Mouse (Mus musculus): Measurements from ENCODE around the gene Ttf1.

The Ttf1 gene

DNA sequence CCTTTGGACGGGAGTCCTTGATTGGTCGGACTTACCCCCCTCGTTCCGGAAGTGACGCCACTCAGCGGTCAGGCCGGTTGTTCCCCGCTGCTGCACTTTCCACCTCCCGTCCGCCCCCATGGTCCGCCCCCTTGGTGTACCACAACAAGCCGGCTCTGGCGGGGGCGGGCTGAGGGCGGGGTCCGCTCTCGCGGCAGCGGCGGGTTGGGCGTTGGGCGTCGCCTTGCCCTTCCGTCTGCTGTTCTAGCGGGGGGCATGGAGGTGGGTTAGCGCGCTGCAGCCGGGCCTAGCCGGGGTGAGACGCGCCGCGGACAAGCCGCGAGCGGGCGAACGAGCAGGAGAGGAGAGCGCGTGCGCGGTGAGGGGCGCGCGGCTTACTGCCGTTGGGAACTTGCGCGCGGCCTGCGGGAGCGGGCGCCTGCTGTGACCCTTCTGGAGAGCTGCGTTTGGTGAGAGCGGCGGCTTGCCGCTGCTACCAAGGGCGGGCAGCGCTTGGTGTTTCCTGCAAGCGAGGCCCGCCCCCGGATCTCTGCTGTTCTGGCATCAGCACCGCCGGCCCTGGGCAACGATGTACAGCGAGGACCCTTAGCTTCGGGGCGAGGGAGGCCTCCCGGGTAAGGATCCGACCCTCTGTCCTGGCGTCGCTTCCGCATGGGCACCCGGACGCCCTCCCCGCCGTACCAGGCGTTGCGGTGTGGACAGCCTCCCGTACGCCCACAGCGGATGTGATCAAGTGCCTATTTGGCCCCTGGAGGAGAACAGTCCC lies 65.1 kb downstream of the Ttf1 start:
- peak; percentile 96 to 98 for DNase-seq (ENCODE audit: low spot score in 2 of 2)

DNA sequence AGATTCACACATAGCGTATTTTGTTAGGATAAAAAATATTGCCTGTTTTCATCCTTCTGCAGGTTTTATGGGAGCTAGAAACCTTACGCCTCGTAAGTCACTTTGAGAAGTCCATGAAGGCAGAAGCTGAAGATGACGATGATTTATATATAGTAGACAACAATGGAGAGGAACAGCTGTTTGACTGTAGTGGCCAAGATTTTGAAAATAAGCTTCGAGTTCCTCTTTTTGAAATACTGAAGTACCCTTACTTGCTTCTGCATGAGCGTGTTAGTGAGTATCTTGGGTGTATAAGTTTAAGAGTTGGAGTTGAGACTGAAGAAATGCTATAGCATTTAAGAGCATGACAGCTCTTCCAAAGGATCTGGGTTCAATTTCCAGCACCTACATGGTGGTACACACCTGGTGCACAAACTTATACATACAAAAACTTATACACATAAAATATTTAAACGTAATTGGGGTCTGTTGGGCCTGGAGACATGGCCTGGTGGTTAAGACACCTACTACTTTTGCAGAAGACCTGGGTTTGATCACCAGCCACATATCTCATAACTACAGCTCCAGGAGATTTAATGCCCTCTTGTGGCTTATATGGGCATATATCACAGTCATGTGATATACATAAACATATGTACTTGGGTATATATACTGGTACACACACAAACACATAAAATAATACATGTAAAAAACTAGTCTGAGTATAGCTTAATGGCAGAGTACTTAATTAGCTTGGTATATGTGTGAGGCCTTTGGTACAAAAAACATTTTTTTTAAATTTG lies 70.2 kb downstream of the Ttf1 start:
- no peak for DNase-seq (ENCODE audit: low spot score in 2 of 2)

DNA sequence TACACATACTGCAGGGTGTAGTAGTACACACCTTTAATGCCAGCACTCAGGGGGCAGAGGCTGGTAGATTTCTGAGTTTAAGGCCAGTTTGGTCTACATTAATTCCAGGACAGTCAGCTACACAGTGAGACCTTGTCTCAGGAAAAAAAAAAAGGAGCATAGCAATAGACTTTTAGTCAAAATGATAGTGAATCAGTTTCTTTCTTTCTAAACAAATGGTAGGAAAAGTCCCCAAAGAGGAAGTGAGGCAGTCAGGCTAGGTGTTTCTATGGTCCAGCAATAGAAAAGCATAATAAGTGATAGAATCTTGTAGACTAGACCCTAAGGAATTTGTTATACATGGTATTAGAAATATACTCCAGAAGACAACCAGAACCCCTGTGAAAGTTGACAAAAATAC lies 75.1 kb downstream of the Ttf1 start:
- DNase-seq (ENCODE audit: low spot score in 2 of 2), result no peak

All from frontal cortex, postnatal 36 days (tissue).